Mouse (Mus musculus): ENCODE results near the gene Mtus2. TPM values are rescaled to one million over a fixed set of nuclear protein-coding genes. Genes with fewer than 3 reads are reported as not detected.

Mtus2 gene
- polyA plus RNA-seq, 1 experiment = not detected

DNA sequence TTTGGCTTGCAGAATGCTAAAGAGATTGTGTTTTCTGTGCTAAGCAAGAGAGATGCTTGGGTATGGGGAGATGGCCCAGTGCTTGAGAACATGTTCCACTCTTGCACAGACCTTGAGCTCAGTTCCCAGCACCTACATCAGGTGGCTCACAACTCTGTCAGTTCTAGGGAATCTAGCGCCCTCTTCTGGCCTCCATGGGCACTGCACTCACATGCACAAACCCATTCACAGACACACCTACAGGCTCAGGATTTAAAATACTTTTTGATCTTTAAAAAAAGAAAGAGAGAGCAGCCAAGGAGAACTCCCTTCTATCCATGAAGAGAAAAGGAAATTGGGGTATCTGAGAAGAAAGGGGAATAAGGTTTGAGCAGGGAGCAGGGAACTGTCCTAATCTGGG is 287.4 kb downstream of the Mtus2 start:
- no peak for TF ChIP-seq GATA1 (IDR thresholded peaks at IDR 0.05; ENCODE audit: low read length)

DNA sequence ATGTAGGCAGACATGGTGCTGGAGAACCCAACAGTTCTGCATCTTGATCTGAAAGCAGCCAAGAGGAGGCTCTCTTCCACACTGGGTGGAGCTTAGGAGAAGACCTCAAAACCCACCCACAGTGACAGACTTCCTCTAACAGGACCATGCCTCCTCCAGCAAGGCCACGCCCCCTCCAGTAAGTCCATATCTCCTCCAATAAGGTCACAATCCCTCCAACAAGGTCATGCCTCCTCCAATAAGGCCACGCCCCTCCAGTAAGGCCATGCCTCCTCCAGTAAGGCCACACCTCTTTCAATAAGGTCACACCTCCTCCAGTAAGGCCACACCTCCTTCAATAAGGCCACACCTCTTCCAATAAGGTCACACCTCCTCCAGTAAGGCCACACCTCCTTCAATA is 288.3 kb downstream of the Mtus2 start:
- TF ChIP-seq GATA1 (IDR thresholded peaks at IDR 0.05; ENCODE audit: low read length) = no peak

DNA sequence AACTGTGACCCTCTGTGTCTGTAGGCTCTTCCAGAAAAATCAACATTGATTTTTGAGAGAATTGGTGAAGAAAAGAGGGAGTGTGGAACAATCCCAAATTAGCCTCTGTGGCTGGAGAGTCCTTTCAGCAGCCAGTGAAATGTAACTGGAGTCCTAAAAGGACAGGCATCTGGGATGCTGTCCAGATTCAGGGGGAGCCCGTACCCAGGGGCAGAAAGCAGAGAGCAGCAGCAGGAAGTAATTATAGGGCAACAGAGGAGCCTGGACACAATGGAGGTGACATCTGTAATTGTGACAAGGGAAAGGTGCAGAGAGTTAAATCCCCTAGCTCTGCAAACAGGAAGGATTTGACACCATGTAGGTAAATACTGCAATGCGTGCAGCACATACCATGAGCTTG is 291.1 kb downstream of the Mtus2 start:
- no peak for TF ChIP-seq GATA1 (IDR thresholded peaks at IDR 0.05; ENCODE audit: low read length)

DNA sequence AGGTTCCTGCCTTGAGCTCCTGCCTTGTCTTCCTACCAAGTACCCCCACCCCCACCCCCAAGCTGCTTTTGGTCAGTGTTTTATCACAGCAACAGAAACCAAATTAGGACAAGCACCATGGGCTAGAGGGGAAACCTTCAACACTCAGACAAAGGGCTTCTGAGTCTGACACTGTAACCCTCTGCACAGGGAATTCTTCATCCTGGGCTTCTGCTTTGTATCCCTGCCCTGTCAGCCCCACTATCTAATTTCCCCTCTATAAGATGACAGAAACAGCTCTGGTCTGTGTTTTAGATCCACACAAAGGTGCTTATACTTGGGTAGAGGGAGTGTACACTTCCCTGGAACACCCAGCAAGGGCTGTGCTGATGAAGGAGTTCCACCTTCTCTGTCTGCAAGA is 294.7 kb downstream of the Mtus2 start:
- no peak for TF ChIP-seq GATA1 (IDR thresholded peaks at IDR 0.05; ENCODE audit: low read length)

DNA sequence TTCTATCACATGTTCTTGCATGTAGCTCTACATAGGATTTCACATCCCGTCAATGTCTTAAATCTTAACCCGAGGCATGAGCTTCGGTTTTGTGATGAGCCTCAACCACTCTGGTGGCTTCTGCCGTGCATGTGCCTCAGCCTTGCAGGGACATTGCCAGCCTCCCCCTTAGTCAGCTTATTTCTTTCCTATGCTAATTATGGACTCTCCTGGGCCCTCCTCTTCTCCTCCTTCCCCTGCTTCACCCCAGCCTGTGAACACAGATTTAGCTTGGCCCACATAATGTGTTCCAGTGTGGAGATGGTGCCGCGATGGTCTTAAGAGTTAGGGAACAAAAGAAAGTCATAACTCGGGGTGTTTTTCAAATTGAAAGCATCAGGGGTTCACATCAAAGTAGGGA is 304.9 kb downstream of the Mtus2 start:
- TF ChIP-seq GATA1 (IDR thresholded peaks at IDR 0.05; ENCODE audit: low read length) = no peak

DNA sequence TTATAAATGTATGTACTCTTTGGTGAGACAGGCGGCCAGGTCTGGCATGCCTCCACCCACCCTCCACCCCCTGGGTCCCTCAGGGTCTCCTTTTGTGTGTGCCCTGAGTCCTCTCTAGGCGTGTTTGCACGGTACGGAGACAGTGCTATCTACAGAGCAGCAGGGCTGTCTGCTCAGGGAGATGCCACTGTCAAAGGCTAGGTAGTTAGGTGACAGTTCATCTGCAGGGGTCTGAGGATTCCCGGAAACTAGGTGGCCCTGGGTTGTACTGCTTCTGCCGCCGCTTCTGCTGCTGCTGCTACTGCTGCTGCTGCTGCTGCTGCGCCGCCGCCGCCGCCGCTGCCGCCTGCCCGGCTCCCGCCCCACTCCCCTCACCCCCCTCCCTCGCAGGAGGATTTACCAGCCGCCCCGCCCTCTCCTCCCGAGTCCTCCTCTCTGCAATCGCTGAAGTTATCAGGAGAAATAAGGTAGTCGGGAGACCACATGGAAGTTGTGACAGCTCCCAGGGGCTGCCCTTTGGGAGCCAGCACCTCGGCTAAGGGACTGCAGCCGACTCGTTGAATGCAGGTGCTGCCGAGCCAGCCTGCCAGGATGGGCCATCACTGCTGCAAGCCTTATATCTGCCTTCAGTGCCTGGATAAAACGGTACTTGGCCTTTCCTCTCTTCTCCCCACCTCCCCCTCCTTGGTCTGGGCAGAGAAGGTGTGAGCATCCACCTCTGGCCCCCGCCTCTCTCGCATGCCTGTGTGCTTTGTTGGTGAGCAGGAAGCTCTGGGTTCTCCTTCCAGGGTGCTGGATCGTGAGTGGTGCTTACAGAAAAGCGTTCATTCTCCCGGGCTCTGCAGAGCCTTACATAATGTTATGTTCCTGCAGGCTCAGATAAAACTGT is 307.9 kb downstream of the Mtus2 start:
- no peak for TF ChIP-seq GATA1 (IDR thresholded peaks at IDR 0.05; ENCODE audit: low read length)

DNA sequence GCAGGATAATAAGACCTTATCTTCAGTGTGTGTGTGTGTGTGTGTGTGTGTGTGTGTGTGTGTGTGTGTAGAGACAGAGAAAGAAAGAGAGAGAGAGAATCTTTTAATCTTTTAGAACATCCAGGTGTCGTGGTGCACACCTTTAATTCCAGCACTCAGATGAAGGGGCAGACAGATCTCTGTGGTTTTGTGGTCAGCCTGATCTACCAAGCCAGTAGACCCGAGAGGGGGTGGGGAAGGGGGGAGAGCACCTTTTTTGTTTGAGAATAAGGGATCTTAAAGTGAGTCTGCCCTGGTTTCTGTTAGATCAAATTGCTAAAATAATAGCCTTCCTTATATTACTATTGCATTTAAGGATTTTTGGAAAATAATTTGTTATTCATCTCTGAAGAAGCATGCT is 309.7 kb downstream of the Mtus2 start:
- no peak for TF ChIP-seq GATA1 (IDR thresholded peaks at IDR 0.05; ENCODE audit: low read length)

DNA sequence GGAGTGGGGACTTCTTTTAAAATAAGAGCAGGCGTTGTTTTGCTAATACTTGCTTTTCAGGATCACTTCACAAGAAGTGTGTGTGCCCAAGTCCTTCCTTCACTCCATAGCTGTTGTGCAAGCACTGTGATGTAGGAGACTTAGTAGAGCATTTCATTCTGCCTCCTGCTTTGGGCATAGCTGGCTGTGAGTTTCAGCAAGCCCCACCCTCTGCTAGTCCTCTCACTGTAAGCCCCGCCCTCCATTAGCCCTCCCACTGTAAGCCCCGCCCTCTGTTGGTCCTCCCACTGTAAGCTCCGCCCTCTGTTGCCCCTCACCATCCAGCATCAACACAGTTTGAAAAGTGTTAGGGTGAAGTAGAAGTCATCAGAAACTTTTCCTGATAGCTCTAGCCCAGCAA is 310.3 kb downstream of the Mtus2 start:
- no peak for TF ChIP-seq GATA1 (IDR thresholded peaks at IDR 0.05; ENCODE audit: low read length)

DNA sequence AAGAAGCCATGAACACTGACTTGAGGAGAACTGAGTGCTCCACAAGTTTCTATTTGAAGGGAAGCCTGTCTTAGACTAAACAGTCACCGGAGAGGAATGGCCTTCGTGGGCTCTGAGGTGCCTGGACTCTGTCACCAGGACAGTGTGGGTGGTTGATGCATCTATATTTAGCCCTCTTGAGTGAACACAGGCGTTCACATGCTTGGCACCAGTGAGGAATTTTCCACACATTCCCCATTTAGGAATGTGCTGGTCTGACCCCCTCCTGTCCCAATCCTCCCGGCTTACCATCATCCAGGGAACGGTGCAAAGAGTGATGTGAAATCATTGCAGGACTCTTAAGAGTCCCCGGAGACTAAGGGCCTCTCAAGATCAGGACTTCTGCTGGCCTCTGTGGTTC is 314.9 kb downstream of the Mtus2 start:
- no peak for TF ChIP-seq GATA1 (IDR thresholded peaks at IDR 0.05; ENCODE audit: low read length)

DNA sequence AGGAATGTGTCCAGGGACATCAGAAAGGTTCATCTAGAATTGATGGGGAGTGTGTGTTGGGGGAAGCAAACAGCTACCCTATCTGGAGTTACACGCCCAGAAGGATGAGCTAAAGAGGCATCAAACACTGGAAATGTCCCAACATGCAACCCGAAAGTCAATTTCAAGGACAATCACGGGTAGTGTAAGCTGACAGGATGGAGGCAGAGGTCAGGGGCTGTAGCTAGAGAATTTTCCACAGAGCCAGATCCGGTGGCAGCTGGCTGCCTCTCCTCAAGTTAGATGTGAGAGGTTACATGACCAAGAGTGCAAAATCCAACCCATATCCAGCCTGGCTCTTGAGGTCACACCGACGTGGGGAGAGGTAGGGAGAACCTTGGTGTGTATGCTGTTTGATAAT is 315.7 kb downstream of the Mtus2 start:
- TF ChIP-seq GATA1 (IDR thresholded peaks at IDR 0.05; ENCODE audit: low read length) = no peak

DNA sequence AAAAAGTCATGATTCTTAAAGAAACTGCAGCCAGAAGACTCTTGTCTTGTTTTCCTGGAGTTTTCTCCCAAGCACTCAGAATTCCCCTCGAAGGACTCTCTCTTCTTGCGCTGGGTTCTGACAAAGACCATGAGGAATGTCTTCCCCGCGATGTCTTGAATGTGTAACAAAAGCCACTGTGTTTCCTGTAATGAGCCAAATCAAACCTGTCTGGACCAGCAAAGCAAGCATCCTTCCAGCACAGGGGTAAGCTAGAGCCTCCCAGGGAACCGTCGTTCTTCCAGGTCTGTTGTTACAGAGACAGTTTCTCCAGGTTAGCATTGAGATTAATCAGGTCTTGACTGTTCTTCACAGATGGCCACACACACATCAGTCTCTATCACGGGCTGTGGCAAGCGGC is 321.1 kb downstream of the Mtus2 start:
- TF ChIP-seq GATA1 (IDR thresholded peaks at IDR 0.05; ENCODE audit: low read length) = no peak

DNA sequence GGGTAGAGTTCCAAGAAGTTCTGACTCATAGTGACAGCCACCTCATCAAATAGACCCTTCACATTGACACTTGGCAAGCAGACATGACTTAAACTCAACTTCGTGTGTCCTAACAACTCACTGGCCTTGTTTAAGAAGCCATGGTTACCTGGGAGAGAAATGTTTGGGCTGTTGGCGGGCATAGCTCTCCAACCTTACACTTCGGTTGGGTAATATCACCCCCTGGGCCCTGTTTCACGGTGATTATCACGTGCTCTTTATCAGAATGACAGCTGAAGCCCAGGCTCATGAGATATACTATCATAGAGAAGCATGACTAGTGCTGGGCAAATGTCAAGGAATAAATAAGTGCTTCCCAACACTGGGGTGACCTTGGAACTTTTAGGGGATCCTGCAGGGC is 323.2 kb downstream of the Mtus2 start:
- TF ChIP-seq GATA1 (IDR thresholded peaks at IDR 0.05; ENCODE audit: low read length) = no peak

DNA sequence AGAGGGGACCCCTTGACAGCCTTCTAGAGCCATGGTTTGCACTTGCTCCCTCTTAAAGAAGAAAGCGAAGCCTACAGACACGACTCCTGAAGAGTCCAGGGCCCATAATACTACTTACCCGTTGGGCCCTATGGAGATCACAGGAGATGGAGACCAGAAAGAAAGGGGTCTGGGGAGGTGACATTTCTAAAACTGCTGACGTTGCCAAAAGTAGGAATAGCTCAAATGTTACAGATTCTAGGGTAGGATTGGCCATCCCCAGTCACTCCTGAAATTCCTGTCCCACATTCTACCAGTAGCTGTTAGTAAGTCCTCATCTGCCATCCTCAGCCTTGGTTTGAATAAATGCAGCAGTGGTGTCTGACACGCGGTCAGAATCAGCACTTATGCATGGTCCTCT is 325.0 kb downstream of the Mtus2 start:
- TF ChIP-seq GATA1 (IDR thresholded peaks at IDR 0.05; ENCODE audit: low read length) = no peak

DNA sequence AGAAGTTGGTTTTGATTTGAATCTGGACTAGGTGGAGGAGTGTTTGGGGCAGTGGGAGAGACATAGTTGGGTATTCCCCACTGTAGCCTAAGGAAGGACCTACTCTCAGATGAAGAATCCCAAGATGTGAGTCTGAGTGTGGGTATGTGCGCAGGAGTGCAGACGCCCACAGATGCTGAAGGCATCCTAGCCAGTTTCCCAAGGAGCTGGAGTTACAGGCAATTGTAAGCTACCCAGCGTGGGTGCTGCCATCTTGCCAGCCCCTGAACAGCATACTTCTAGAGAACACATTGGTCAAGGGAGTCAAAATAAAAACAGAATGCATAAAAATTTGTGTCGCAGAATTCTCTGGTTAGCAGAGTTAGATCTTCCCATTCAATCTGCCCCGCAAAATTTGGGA is 325.5 kb downstream of the Mtus2 start:
- TF ChIP-seq GATA1 (IDR thresholded peaks at IDR 0.05; ENCODE audit: low read length) = no peak

DNA sequence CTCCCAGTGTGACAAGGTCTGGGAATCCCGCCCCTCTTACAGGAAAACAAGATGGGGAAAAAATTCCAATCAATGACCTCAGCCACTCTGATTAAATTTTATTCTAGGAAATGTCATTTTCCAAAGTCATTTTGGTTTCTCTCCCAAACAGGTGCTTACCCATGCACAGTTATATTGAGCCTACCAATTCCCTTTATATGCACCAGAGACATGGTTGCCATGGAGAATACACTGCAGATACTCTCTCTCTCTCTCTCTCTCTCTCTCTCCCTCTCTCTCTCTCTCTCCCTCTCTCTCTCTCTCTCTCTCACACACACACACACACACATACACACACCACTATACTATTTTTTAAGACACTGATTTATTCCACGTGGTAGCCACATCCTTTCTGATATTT is 326.1 kb downstream of the Mtus2 start:
- TF ChIP-seq GATA1 (IDR thresholded peaks at IDR 0.05; ENCODE audit: low read length) = no peak

DNA sequence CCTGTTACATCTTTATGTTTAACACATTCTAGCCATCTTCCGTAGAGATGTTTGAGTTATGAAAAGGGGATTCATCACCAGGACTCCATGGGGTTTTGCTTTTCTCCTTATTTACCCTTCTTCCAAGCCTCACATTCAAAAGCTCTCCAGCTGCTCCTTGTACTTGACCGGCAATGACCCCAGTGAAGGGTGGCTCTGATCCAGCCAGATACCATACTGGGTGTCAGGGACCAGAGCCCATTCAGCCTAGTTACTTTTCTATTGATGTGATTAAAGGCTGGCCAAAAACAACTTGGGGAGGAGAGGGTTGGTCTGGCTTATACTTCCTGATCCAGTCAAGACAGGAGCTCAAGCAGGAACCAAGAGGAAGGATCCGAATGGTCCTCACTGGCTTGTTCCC is 326.5 kb downstream of the Mtus2 start:
- TF ChIP-seq GATA1 (IDR thresholded peaks at IDR 0.05; ENCODE audit: low read length) = no peak

DNA sequence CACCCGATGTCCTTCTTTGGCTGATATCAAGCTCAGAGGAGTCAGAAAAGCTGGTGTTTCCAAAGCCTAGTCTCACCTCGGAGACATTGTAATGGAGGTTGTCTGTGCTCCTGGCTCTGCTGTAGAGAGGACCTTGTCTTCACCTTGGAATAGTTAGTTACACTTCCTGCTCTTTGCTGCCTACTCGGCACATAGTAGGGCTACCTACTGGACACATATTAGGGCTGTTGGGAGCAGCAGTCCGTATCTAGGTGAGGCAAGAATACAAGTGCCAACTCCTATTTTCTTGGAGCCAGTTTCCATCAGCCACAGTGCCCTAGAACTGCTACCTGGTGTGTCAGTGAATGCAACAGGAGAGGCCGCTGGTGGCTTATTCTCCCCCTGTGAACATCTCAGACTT is 330.4 kb downstream of the Mtus2 start:
- no peak for TF ChIP-seq GATA1 (IDR thresholded peaks at IDR 0.05; ENCODE audit: low read length)

DNA sequence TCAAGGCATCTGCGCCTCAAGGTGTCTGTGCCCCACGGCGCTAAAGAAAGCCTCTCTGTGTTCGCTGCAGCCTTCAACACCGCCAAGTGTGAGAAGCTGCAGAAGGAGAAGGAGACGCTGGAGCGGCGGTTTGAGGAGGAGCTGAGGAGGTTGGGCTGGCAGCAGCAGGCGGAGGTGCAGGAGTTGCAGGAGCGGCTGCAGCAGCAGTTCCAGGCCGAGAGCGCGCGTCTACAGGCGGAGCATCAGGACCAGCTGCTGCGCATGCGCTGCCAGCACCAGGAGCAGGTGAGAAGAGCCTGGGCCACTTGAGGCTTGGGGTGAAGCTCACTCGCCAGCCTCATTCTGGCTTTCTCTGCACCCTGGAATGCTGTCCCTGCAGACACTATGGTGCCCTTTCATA is 331.7 kb downstream of the Mtus2 start:
- TF ChIP-seq GATA1 (IDR thresholded peaks at IDR 0.05; ENCODE audit: low read length) = no peak
